9 mouse cellular contexts compared by ENCODE assay signal in the genomic region with DNA sequence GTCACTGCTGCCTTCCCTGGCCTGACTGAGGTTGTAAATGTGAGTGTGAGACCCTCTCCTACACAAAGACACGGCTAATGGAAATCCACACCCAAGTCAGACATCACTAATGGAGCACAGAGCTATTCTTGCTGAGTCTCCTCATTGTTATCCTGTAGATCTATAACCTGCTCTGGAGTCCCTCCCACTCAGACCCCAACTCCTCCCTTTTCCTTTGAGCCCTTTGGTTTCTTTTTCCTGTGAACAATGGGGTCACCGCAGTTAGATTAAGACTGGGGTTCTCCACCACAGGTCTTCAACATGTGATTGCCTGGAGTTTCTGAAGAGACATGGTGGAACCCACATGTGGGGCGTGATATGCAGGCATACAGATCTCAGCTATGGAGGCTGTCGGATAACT. TPM values are rescaled to one million over a fixed set of nuclear protein-coding genes. Genes with fewer than 3 reads are reported as not detected.
DNase-seq lines count a peak whose midpoint lies in the region; ATAC-seq lines count a peak whose summit lies in the region.
"Had no signal": no experiment of that assay in that cellular context is flagged by ENCODE, and none has a peak within 500 bp of the region (broad histone marks: within the 10 kb centered on the region; RNA-seq: fewer than 3 reads in every experiment).

No protein-coding gene starts in this region.

- no peaks in the 10 kb centered on the region for H3K27me3 ChIP-seq in heart, embryonic 13.5 days (replicated peaks)
- no peaks in the 10 kb centered on the region for H3K27me3 ChIP-seq in hindbrain, embryonic 15.5 days
- H3K27me3 ChIP-seq in midbrain, embryonic 15.5 days (replicated peaks) = no peaks in the 10 kb centered on the region

- ATAC-seq in heart, embryonic 13.5 days (ENCODE audit: extremely low read depth, insufficient number of reproducible peaks, low FRiP score, low TSS enrichment) = no peak
- no peak for ATAC-seq in hindbrain, embryonic 15.5 days (ENCODE audit: low FRiP score, low read depth)
- no peak for ATAC-seq in midbrain, embryonic 15.5 days (replicated peaks)

- 63% methylated on average over 4 of the region's 4 CpGs for WGBS in heart, embryonic 13.5 days
- 42% methylated on average over 4 of the region's 4 CpGs for WGBS in hindbrain, embryonic 15.5 days
- 48% methylated on average over 4 of the region's 4 CpGs for WGBS in midbrain, embryonic 15.5 days

- H3K4me2 ChIP-seq in heart, embryonic 13.5 days = no peak overlapping the region
- peak overlapping the region; percentile 35 for H3K4me2 ChIP-seq in hindbrain, embryonic 15.5 days
- peak overlapping the region; percentile 16; the same call in 1 of the 2 replicates for H3K4me2 ChIP-seq in midbrain, embryonic 15.5 days

- H3K27ac ChIP-seq in heart, embryonic 13.5 days (replicated peaks) = peak overlapping the region; percentile 66
- peak overlapping the region; percentile 54; the same call in 1 of the 2 replicates for H3K27ac ChIP-seq in hindbrain, embryonic 15.5 days (replicated peaks)
- 0 out of 2 replicates have a peak overlapping the region, but pooled peaks have one; percentile 5 for H3K27ac ChIP-seq in midbrain, embryonic 15.5 days

- no peak for DNase-seq in heart, postnatal 4 days
- peak; percentile 87 for DNase-seq in ZHBTc4 (ENCODE audit: low read depth, low spot score)
- no peak for DNase-seq in cerebellum, postnatal 10 days
- DNase-seq in layer of hippocampus, adult 9-10 months (ENCODE audit: low spot score) = no peak
- no peak for DNase-seq in right cerebral cortex, adult 2 months (ENCODE audit: low spot score in 2 of 2)

- no peak overlapping the region for H3K9ac ChIP-seq in heart, embryonic 13.5 days
- H3K9ac ChIP-seq in hindbrain, embryonic 15.5 days = no peak overlapping the region
- H3K9ac ChIP-seq in midbrain, embryonic 15.5 days = no peak overlapping the region

- H3K36me3 ChIP-seq in heart, embryonic 13.5 days = no peaks in the 10 kb centered on the region
- no peaks in the 10 kb centered on the region for H3K36me3 ChIP-seq in hindbrain, embryonic 15.5 days
- H3K36me3 ChIP-seq in midbrain, embryonic 15.5 days (replicated peaks) = no peaks in the 10 kb centered on the region

- no peaks in the 10 kb centered on the region for H3K9me3 ChIP-seq in heart, embryonic 13.5 days
- H3K9me3 ChIP-seq in hindbrain, embryonic 15.5 days = no peaks in the 10 kb centered on the region
- H3K9me3 ChIP-seq in midbrain, embryonic 15.5 days = no peaks in the 10 kb centered on the region
- H3K9me3 ChIP-seq: G1E had no signal

- H3K4me3 ChIP-seq in heart, embryonic 13.5 days = no peak overlapping the region
- no peak overlapping the region for H3K4me3 ChIP-seq in hindbrain, embryonic 15.5 days
- H3K4me3 ChIP-seq in midbrain, embryonic 15.5 days = no peak overlapping the region

- H3K4me1 ChIP-seq in heart, embryonic 13.5 days = peaks cover 39% of the 10 kb centered on the region
- peaks cover 49% of the 10 kb centered on the region for H3K4me1 ChIP-seq in hindbrain, embryonic 15.5 days (replicated peaks)
- H3K4me1 ChIP-seq in midbrain, embryonic 15.5 days = peaks cover 29% of the 10 kb centered on the region

RNA-seq across cellular contexts. Expression of gene Prex1, which starts 57.0 kb away (rescaled TPM):
- polyA plus RNA-seq in heart, embryonic 13.5 days (2015; fragmentation: Nextera tagmentation; extraction: Ambion mirVana) = 8.3 and 8.7 TPM in 2 replicates
- total RNA-seq in heart, postnatal 4 days (2021) = 10 to 100 TPM; 13.8 to 14.8 TPM
- 27.0 and 27.4 TPM in 2 replicates for polyA plus RNA-seq in hindbrain, embryonic 15.5 days (2015; fragmentation: Nextera tagmentation; extraction: Ambion mirVana)
- polyA plus RNA-seq in midbrain, embryonic 15.5 days (2015; fragmentation: Nextera tagmentation; extraction: Ambion mirVana) = 20.6 and 22.0 TPM in 2 replicates

Comparison
In these comparisons a context has a peak if more than half of its experiments do, and no peak if none do; other contexts are left out.
1. H3K27ac ChIP-seq: peak in every context shown above with its lines; median percentile 66 in heart, embryonic 13.5 days; 54 in hindbrain, embryonic 15.5 days; 5 in midbrain, embryonic 15.5 days.